Mouse (Mus musculus): ENCODE measurements around the gene Rac2. TPM values are rescaled to one million over a fixed set of nuclear protein-coding genes. Genes with fewer than 3 reads are reported as not detected.

Rac2 gene
- polyA plus RNA-seq, 1 experiment, result not detected

DNA sequence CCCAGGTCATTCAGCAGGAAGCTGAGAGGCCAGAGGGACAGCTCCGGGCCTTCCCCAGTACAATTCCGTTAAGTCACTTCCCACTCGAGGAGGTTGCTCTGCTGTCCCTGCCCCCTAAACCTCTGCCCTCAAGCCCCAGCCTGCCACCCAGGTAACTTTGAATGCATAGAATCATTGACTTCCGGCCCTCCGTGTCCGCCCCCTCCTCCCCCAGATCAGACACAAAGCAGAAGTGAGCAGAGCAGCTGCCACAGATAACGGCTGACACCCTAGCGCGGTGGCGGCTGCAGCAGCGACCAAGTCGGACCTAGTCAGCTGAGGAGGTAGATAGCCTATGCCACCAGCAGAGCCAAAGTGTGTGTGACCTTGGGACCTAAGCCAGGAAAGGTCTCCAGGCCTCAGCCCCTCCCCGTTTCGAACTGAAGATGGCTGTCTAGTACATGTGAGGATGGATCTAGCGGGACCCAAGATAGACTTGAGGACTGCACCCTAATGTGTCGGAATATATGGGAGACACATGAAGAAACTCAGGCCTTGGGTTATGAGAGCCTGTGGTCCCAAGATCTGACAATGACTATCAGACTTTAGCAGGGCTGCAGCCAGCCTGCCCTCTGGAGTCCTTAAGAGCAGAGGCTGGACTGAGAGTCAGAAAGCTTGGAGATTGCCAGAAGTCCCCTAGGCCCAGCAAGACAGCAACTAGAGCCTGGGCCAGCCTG lies 871 bp downstream of the Rac2 start:
- no peaks in the 10 kb centered on the region for H3K27me3 ChIP-seq (ENCODE audit: control insufficient read depth, insufficient read depth, low read length, poor library complexity, severe bottlenecking)
- no peak overlapping the region for H3K4me3 ChIP-seq (ENCODE audit: low read depth, low read length)
- H3K4me1 ChIP-seq (ENCODE audit: control insufficient read depth, insufficient read depth, low read length), result no peaks in the 10 kb centered on the region
- TF ChIP-seq POLR2A (IDR thresholded peaks at IDR 0.05; ENCODE audit: insufficient read depth, low read length), result no peak
- no peak for TF ChIP-seq EP300 (IDR thresholded peaks at IDR 0.05; ENCODE audit: insufficient read depth, low read depth, low read length)
- no peak for TF ChIP-seq CTCF (IDR thresholded peaks at IDR 0.05; ENCODE audit: low read depth, low read length)
- no peaks in the 10 kb centered on the region for H3K36me3 ChIP-seq (ENCODE audit: control insufficient read depth, insufficient read depth, low read length, poor library complexity, severe bottlenecking)
- H3K27ac ChIP-seq (ENCODE audit: insufficient read depth, low read length), result no peak overlapping the region
- no peak overlapping the region for H3K9ac ChIP-seq (ENCODE audit: low read depth, poor library complexity, severe bottlenecking)
- H3K9me3 ChIP-seq (replicated peaks; ENCODE audit: control insufficient read depth, insufficient read depth, low read length, poor library complexity, severe bottlenecking), result no peaks in the 10 kb centered on the region

DNA sequence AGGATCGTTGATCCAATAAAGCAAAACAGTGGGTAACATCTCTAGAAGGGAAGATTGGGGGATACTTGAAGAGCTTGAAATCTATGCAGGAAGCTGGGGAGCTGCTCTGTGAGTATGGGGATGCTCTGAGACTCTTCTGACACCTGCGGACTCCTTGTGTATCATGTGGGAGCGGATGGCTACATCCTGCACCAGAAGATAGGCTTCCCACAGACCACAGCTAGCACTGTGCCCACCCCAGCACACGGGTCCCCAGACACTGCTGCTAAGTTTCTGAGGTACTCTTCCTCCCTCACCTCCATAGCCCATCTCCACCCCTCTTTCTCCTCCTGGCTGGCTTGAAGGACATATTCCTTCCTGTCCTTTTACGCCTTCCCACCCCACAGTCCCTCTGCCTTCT lies 2.4 kb downstream of the Rac2 start:
- Histone ChIP-seq H3K4me3 (ENCODE audit: low read depth, low read length) (no peak overlapping the region), H3K4me1 (ENCODE audit: control insufficient read depth, insufficient read depth, low read length) (no peaks in the 10 kb centered on the region), H3K9ac (ENCODE audit: low read depth, poor library complexity, severe bottlenecking) (no peak overlapping the region), H3K9me3 (replicated peaks; ENCODE audit: control insufficient read depth, insufficient read depth, low read length, poor library complexity, severe bottlenecking) (no peaks in the 10 kb centered on the region), H3K36me3 (ENCODE audit: control insufficient read depth, insufficient read depth, low read length, poor library complexity, severe bottlenecking) (no peaks in the 10 kb centered on the region), H3K27ac (ENCODE audit: insufficient read depth, low read length) (no peak overlapping the region), H3K27me3 (ENCODE audit: control insufficient read depth, insufficient read depth, low read length, poor library complexity, severe bottlenecking) (no peaks in the 10 kb centered on the region)
- TF ChIP-seq EP300 (IDR thresholded peaks at IDR 0.05; ENCODE audit: insufficient read depth, low read depth, low read length) (no peak), CTCF (IDR thresholded peaks at IDR 0.05; ENCODE audit: low read depth, low read length) (no peak), POLR2A (IDR thresholded peaks at IDR 0.05; ENCODE audit: insufficient read depth, low read length) (no peak)

DNA sequence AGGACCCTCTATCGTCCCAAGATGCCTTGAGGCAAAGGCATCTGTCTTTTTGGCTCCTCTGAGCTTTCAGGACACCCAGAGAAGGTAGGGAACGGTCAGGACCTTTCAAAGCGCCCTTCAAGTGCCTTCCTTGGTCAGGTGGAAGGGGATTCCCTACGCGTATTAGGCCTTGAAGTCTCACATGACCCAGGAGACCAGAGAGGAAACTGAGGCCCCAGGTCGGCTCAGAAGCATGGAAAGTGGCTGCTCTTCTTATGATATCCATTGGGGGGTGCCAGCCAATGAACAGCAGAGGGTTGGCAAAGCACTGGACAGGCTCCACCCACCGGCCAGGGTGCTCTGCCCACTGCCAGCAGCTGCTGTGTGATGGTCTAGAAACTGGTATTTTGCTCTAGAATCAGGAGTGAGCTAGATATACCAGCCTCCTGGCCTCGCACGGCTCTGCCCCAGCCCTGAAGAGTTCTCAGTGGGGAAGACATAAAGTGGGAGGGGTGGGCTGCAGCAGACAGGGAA lies 4.9 kb downstream of the Rac2 start:
- TF ChIP-seq CTCF (IDR thresholded peaks at IDR 0.05; ENCODE audit: low read depth, low read length) (no peak), EP300 (IDR thresholded peaks at IDR 0.05; ENCODE audit: insufficient read depth, low read depth, low read length) (no peak), POLR2A (IDR thresholded peaks at IDR 0.05; ENCODE audit: insufficient read depth, low read length) (no peak)
- no peaks in the 10 kb centered on the region for H3K27me3 ChIP-seq (ENCODE audit: control insufficient read depth, insufficient read depth, low read length, poor library complexity, severe bottlenecking)
- H3K36me3 ChIP-seq (ENCODE audit: control insufficient read depth, insufficient read depth, low read length, poor library complexity, severe bottlenecking), result no peaks in the 10 kb centered on the region
- H3K9me3 ChIP-seq (replicated peaks; ENCODE audit: control insufficient read depth, insufficient read depth, low read length, poor library complexity, severe bottlenecking), result no peaks in the 10 kb centered on the region
- H3K4me1 ChIP-seq (ENCODE audit: control insufficient read depth, insufficient read depth, low read length), result no peaks in the 10 kb centered on the region
- no peak overlapping the region for H3K4me3 ChIP-seq (ENCODE audit: low read depth, low read length)
- H3K9ac ChIP-seq (ENCODE audit: low read depth, poor library complexity, severe bottlenecking), result no peak overlapping the region
- H3K27ac ChIP-seq (ENCODE audit: insufficient read depth, low read length), result no peak overlapping the region

DNA sequence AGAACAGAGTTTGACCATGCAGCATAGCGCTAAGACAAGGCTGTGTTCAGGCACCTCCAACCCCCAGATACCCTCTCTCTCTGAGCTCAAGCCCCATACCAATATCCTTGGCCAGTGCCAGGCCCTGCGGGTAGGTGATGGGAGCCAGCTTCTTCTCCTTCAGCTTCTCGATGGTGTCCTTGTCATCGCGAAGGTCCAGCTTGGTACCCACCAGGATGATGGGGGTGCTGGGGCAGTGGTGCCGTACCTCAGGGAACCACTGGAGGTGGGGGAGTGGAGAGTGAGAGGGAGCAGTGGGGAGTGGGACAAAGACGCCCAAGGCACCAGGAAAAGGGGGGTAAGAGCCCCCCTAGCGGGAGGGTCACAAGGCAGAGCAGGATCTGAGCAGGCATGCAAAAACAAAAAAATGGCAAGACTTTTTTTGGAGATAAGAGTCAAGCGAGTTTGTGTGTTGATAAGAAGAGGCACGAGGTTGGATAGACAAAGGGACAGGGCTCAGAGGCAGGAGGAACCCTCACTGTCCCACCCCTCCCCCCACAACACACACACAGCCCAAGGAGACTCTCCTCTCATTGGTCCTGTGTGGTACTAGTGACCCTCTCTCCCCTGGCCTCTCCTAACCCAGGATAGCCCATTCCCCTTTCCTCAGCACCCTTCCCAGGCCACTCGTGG lies 7.7 kb downstream of the Rac2 start:
- Histone ChIP-seq H3K4me3 (ENCODE audit: low read depth, low read length) (no peak overlapping the region), H3K4me1 (ENCODE audit: control insufficient read depth, insufficient read depth, low read length) (no peaks in the 10 kb centered on the region), H3K9me3 (replicated peaks; ENCODE audit: control insufficient read depth, insufficient read depth, low read length, poor library complexity, severe bottlenecking) (no peaks in the 10 kb centered on the region), H3K27ac (ENCODE audit: insufficient read depth, low read length) (no peak overlapping the region), H3K27me3 (ENCODE audit: control insufficient read depth, insufficient read depth, low read length, poor library complexity, severe bottlenecking) (no peaks in the 10 kb centered on the region), H3K36me3 (ENCODE audit: control insufficient read depth, insufficient read depth, low read length, poor library complexity, severe bottlenecking) (no peaks in the 10 kb centered on the region), H3K9ac (ENCODE audit: low read depth, poor library complexity, severe bottlenecking) (no peak overlapping the region)
- TF ChIP-seq CTCF (IDR thresholded peaks at IDR 0.05; ENCODE audit: low read depth, low read length), result no peak
- no peak for TF ChIP-seq EP300 (IDR thresholded peaks at IDR 0.05; ENCODE audit: insufficient read depth, low read depth, low read length)
- no peak for TF ChIP-seq POLR2A (IDR thresholded peaks at IDR 0.05; ENCODE audit: insufficient read depth, low read length)

DNA sequence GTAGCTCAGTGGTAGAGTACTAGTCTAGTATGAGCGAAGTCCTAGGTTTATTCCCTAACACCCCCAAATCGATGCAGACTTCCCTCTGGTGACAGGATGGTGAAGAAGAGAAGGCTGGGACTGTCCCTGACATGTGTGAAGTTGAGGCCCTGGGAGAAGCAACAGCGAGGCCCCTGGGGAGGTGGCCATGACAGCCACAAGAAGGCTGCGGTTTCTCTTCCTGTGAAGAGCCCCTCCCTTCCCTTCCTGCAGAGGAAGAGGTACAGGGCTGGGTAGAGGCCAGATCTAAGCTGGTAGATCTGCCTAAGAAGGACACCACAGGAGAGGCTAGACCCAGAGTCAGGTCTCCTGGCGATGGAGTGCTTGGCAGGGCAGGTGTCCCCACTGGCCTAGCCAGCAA lies 8.6 kb downstream of the Rac2 start:
- no peak for TF ChIP-seq POLR2A (IDR thresholded peaks at IDR 0.05; ENCODE audit: insufficient read depth, low read length)
- TF ChIP-seq EP300 (IDR thresholded peaks at IDR 0.05; ENCODE audit: insufficient read depth, low read depth, low read length), result no peak
- no peak for TF ChIP-seq CTCF (IDR thresholded peaks at IDR 0.05; ENCODE audit: low read depth, low read length)
- no peak overlapping the region for H3K27ac ChIP-seq (ENCODE audit: insufficient read depth, low read length)
- H3K4me1 ChIP-seq (ENCODE audit: control insufficient read depth, insufficient read depth, low read length), result no peaks in the 10 kb centered on the region
- H3K9me3 ChIP-seq (replicated peaks; ENCODE audit: control insufficient read depth, insufficient read depth, low read length, poor library complexity, severe bottlenecking), result no peaks in the 10 kb centered on the region
- H3K9ac ChIP-seq (ENCODE audit: low read depth, poor library complexity, severe bottlenecking), result no peak overlapping the region
- no peak overlapping the region for H3K4me3 ChIP-seq (ENCODE audit: low read depth, low read length)
- no peaks in the 10 kb centered on the region for H3K27me3 ChIP-seq (ENCODE audit: control insufficient read depth, insufficient read depth, low read length, poor library complexity, severe bottlenecking)
- H3K36me3 ChIP-seq (ENCODE audit: control insufficient read depth, insufficient read depth, low read length, poor library complexity, severe bottlenecking), result no peaks in the 10 kb centered on the region

DNA sequence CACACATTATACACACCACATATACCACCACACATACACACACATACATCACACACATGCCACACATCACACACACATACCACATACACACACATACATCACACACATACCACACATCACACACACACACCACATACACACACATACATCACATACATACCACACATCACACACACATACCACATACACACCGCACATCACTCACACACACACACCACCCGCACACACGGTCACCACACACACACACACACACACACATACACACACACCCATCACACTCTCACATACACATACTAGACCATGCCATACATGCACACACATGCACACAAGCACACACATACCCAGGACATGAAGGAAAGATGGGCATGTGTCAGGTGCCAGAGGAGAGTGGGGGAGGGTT lies 9.2 kb downstream of the Rac2 start:
- TF ChIP-seq POLR2A (IDR thresholded peaks at IDR 0.05; ENCODE audit: insufficient read depth, low read length), result no peak
- TF ChIP-seq CTCF (IDR thresholded peaks at IDR 0.05; ENCODE audit: low read depth, low read length), result no peak
- no peak for TF ChIP-seq EP300 (IDR thresholded peaks at IDR 0.05; ENCODE audit: insufficient read depth, low read depth, low read length)
- no peaks in the 10 kb centered on the region for H3K36me3 ChIP-seq (ENCODE audit: control insufficient read depth, insufficient read depth, low read length, poor library complexity, severe bottlenecking)
- no peaks in the 10 kb centered on the region for H3K9me3 ChIP-seq (replicated peaks; ENCODE audit: control insufficient read depth, insufficient read depth, low read length, poor library complexity, severe bottlenecking)
- no peak overlapping the region for H3K27ac ChIP-seq (ENCODE audit: insufficient read depth, low read length)
- no peaks in the 10 kb centered on the region for H3K27me3 ChIP-seq (ENCODE audit: control insufficient read depth, insufficient read depth, low read length, poor library complexity, severe bottlenecking)
- no peaks in the 10 kb centered on the region for H3K4me1 ChIP-seq (ENCODE audit: control insufficient read depth, insufficient read depth, low read length)
- no peak overlapping the region for H3K4me3 ChIP-seq (ENCODE audit: low read depth, low read length)
- no peak overlapping the region for H3K9ac ChIP-seq (ENCODE audit: low read depth, poor library complexity, severe bottlenecking)
